Mouse (Mus musculus): Measurements from ENCODE around the gene Iqsec2.

The Iqsec2 gene

GRCm38 (mm10) chrX:152143941-152144741 lies at the start of gene Iqsec2:
Gene Iqsec2 (plus strand): TSS chrX:152144268.
- peak; percentile 26 to 54 for DNase-seq

- no peak for DNase-seq
Measured at GRCm38 (mm10) chrX:152097572-152097971, 46.5 kb upstream of the Iqsec2 start.

DNA sequence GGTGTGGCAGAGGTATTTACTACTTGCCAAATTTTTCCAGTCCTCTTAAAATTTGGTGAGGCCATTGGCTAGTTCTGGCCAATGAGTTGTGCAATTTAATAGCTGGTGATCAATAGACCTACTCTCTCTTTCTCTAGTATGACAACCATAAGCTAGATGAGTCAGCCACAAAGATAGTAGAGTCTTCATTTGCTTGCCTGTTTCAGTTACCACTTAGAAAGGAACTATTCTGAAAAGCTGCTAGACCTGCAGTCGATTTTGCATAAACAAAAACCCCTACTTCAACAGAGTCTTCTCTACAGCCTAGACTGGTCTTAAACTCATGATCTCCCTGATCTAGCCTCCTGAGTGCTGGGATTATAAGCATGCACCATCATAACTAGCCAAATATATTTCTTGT lies 22.4 kb upstream of the Iqsec2 start:
- DNase-seq, result no peak

DNA sequence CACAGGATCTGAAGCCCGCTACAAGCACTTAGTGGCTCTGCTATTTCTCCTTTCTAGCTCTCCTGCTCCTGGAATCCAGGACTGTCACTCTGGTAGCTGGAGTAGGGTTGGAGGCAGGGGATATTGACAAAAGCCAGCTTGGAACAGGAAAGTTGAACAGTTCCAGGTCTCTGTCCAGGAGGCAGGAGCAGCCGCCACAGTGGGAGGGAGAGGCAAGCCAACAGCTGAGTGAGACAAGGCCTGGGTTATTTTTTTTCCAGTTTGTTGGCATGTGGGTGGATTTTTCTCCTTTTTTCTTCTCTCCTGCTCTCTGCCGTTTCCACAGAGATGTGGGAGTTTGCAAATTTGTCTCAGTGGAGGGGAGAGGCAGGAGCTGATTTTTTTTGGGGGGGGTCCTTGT lies 13.3 kb upstream of the Iqsec2 start:
- no peak for DNase-seq

GRCm38 (mm10) chrX:152132029-152132428 lies 12.0 kb upstream of the Iqsec2 start:
- DNase-seq, result no peak

- DNase-seq, result no peak
Measured at GRCm38 (mm10) chrX:152135195-152135594, 8.9 kb upstream of the Iqsec2 start.

- peak; percentile 10 to 29 for DNase-seq
Measured at GRCm38 (mm10) chrX:152144742-152145214, 710 bp downstream of the Iqsec2 start.

- no peak for DNase-seq
Measured at GRCm38 (mm10) chrX:152146150-152146549, 2.1 kb downstream of the Iqsec2 start.

- DNase-seq, result no peak
Measured at GRCm38 (mm10) chrX:152146691-152147090, 2.6 kb downstream of the Iqsec2 start.

DNA sequence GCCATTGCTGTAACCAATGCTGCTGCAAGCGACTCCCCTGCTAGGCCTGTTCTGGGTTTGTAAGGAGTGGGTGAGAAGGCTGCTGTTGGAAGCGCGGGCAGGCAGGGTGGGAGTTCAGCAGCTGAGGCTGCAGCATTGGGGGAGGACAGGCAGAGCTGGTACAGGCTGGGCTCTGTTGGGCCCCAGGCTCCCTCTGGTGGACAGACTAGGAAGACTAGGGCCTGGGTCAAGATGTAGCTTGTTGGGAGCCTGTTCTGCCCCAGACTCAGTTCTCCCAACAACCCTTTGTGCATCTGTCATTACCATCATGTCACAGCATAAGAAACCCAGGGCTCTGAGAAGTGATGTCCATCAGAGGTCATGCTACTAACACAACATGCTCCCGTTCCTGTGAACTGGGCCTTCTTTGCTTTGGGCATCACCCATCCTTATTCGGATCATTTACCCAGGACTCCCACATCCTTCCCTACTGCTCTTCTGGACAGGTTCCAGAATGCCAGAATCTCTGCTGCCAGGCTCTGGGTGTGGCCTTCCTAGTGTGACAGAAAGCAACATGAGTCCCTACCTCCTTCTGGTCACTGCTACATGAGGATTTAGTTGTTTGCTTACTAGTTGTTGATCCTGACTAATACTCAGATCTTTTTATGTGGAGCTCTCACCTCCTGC lies 3.5 kb downstream of the Iqsec2 start:
- peak; percentile 68 to 74 for DNase-seq

DNA sequence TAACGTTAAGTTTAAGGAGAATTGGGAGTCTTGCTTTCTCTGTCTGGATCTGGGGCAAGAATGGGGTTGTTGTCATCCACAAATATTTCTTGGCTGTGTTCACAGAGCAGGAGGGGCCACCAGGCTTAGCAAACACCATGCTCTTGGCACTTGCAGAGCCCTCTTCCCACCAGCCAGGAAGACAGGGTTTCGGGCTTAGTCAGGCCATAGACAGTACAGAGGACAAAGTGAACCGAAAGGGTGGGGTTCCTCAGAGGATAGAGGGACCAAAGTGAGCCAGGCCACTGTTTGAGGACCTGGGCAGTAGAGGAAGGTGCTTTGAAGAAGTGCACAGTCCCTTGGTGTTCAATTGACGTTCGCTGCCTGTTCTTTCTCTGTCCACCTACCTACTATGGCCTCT lies 4.6 kb downstream of the Iqsec2 start:
- DNase-seq, result no peak

- DNase-seq, result peak in 1 of 2 experiments; percentile 66
Measured at GRCm38 (mm10) chrX:152151709-152152108, 7.6 kb downstream of the Iqsec2 start.

DNA sequence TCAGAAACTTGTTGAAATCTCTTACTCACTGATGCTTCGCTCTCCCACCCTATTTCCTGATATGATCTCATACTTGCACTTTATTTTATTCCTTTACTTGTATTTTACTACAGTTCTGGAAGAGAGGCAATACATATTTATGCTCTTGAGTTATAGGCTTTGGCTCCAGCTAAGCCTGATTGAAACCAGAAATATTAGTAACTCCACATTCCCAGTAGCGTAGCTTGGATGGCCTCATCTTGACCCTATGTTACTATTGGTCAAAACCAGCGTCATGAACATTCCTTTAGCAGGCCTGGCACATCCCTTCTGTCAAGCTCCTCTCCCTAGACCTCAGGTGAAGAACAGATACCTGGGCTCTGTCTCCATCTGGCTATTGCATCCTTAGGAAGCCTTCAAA lies 14.2 kb downstream of the Iqsec2 start:
- no peak for DNase-seq

- DNase-seq, result no peak
Measured at GRCm38 (mm10) chrX:152161404-152161803, 17.3 kb downstream of the Iqsec2 start.

DNA sequence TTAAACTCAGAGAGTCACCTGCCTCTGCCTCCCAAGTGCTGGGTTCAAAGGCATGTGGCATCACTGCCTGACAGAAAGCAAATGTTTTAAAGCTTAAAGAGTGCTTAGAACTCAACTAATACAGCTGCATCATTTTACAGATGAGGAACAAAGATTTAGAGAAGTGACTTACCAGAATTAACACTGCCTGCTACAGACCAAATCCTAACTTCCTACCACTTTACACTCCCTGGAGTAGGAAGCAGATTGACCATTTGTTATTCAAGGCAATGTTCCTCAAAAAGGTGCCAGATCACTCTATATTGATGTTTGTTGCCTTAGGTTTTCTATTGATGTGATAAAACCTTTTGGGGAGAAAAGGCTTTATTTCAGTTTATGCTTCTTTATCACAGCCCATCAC lies 20.0 kb downstream of the Iqsec2 start:
- no peak for DNase-seq

DNA sequence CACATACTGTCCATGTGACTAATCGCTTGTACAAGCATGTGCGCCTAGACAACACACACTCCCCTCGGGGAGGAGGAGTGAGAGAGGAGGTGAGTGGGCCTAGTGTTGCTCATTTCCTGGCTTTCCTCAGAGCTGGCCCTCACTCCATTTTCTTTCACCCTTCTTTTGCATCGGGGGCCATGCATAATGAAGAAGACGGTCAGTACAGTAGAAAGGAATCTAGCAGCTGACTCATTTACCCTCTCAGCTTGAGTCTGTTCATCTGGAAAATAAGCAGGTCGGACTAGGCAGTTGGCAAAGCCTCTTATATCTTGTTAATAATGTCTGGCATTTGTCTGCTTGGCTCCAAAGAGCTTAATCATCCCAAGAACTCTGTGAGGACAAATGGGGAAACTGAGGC lies 22.1 kb downstream of the Iqsec2 start:
- no peak for DNase-seq

DNA sequence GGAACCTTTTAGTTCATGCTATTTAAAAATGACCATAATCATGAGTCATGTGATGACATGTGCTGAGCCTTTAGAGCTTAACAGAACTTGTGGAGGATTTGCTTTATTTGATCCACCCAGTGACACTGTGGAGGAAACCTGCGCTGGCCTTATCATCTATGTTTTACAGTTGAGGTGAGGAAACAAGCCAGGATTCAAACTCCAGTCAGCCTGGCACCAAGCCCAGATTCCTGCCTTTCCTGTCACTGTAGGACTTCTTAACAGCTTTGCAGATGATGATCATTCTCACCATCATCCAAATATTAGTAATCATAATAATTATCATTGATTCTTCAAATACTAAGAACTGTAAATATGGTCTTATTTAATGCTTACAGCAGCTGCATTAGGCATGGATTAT lies 24.5 kb downstream of the Iqsec2 start:
- no peak for DNase-seq

DNA sequence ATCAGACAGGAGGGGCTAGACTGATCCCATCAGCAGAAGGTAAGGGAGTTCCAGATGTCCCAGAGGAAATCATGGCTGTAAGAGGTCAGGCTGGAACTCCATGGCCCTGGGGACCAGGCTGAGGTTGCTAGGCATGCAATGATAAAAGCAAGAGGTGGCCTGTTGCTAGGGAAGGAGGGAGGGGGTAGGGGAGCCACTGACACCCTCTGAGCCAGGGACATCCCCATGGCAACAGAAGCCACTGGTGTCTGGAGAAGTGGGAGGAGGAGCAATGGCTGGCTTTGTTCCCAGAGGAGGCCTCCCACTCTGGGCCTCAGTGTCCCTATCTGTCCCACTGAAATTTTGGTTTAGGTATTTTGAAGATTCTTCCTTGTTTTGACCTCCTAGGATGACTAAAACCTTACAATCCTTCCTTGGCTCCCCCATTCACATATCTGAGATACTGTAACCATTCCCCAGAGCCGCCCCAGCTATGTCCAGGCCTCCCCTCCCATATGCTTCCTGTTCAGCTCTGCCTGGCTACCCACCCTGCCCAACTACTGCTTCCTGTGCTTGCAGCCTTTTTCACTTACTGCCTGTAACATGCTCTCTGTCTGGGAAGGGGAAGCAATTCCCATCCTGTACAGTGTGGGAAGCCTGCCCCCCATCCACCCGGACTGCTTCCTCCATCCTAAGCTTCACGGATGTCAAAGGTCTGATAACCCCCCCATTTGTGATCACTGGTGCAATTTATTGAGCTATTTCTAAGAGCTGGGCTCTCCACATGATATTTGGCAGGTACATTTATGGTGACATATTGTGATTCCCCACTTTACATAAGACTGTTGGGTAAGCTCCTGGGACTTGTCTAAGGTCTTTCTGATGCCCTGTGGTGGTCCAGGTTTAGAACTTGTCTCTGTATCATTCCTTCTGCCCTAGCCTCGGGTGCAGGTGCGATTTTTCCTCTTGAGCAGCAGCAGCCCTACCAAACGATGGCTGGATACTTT lies 27.3 kb downstream of the Iqsec2 start:
- DNase-seq, result peak in 1 of 2 experiments; percentile 32

GRCm38 (mm10) chrX:152172487-152172935 lies 28.4 kb downstream of the Iqsec2 start:
- peak; percentile 57 to 69 for DNase-seq

DNA sequence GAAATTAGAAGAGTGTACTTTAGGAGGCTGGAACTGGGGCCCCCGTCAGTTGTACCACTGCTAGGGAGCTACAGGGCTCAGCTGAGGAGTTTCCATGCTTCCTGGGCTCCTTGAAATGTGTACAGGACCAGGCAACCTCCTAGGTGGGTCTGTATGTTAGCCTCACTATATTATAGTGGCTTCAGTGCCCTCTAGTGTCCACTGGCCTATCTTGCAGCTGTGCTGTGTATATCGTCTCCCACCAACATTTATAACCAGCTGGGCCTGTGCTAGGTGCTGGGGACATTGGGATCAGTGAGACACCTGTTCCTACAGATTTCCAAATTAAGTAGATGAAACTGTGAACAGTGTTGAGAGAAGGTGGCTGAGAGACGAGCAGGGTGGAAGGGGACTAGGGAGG lies 31.2 kb downstream of the Iqsec2 start:
- DNase-seq, result peak; percentile 21 to 51

DNA sequence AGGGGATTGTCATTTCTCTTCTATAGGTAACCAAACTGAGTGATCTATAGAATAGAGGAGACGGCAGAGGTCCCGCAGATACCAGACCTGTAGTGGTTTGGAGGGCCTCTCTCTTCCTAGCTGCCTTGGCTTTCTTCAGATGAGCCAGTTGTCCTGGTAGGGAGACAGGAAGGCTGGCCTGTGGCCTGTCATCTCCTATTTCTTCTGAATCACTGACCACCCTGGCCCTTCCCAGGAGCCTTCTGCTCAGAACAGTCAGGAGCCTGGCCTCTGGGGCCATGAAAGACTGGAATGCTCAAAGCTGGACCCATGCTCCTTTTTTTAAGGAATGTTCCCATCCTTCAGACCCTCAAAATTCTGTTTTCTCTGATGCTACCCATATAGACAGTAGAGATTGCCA lies 33.8 kb downstream of the Iqsec2 start:
- no peak for DNase-seq

GRCm38 (mm10) chrX:152178843-152179545 lies 34.9 kb downstream of the Iqsec2 start:
- DNase-seq, result peak; percentile 74 to 77

All from lung, postnatal 4 days (tissue).